Mouse (Mus musculus) stomach, embryonic 16.5 days (tissue): Measurements from ENCODE around the gene Tbcel. TPM values are rescaled to one million over a fixed set of nuclear protein-coding genes. Genes with fewer than 3 reads are reported as not detected.

Source experiments
- ATAC-seq: fragments of 200-750 bp; cut with Nextera tagmentation; 2 replicates; pipeline ENCODE4 v1.8.0; 2017; ENCODE audit warnings: moderate number of reproducible peaks, moderate TSS enrichment; ENCODE audit not compliant: insufficient read depth, low FRiP score
- H3K27ac ChIP-seq: fragments of 300-500 bp; sonication (generic); 2 replicates; pipeline ENCODE4 v1.5.1; 2014; ENCODE audit warnings: low read length
- H3K27me3 ChIP-seq: fragments of 300-500 bp; sonication (generic); 2 replicates; pipeline ENCODE4 v1.6.1; 2014; ENCODE audit warnings: low read length, control low read depth, mixed read lengths; ENCODE audit not compliant: control insufficient read depth, insufficient read depth
- H3K36me3 ChIP-seq: fragments of 300-500 bp; sonication (generic); 2 replicates; pipeline ENCODE4 v1.6.1; 2014; ENCODE audit warnings: low read length; ENCODE audit not compliant: control insufficient read depth, insufficient read depth
- H3K4me1 ChIP-seq: fragments of 300-500 bp; sonication (generic); 2 replicates; pipeline ENCODE4 v1.6.1; 2014; ENCODE audit warnings: low read length, control low read depth, mixed read lengths; ENCODE audit not compliant: control insufficient read depth, insufficient read depth
- H3K4me2 ChIP-seq: fragments of 300-500 bp; sonication (generic); 2 replicates; pipeline ENCODE4 v1.6.1; 2014; ENCODE audit warnings: low read depth, low read length, mixed read lengths
- H3K4me3 ChIP-seq: fragments of 300-500 bp; sonication (generic); replicated peaks from 2 replicates; pipeline ENCODE4 v1.5.1; 2014; ENCODE audit warnings: mild to moderate bottlenecking, low read length
- H3K9ac ChIP-seq: fragments of 300-500 bp; sonication (generic); 2 replicates; pipeline ENCODE4 v1.6.1; 2014; ENCODE audit warnings: low read length
- H3K9me3 ChIP-seq: fragments of 300-500 bp; sonication (generic); replicated peaks from 2 replicates; pipeline ENCODE4 v1.6.1; 2016; ENCODE audit warnings: low read length, control low read depth; ENCODE audit not compliant: control insufficient read depth
- WGBS: fragments of 180-500 bp; shearing (Covaris S2); extraction: QIAGEN DNeasy Blood & Tissue Kit; methylation state at CpG from one replicate; pipeline ENCODE4 v1.1.7; 2014; 5-methylcytosine and 5-hydroxymethylcytosine counted together
- polyA plus RNA-seq: library from polyadenylated mRNA; unstranded; fragments of >200 nt; fragmentation: Nextera tagmentation; extraction: Ambion mirVana; gene quantifications from 2 replicates; pipeline ENCODE4 v1.2.1, GENCODE M21; 2015

Tbcel gene
- polyA plus RNA-seq, 1 experiment from 2014 or later: 4.1 TPM

- Histone ChIP-seq H3K36me3 (peaks cover 15% of the 10 kb centered on the region), H3K27me3 (no peaks in the 10 kb centered on the region), H3K27ac (no peak overlapping the region), H3K4me2 (no peak overlapping the region), H3K4me1 (no peaks in the 10 kb centered on the region), H3K4me3 (no peak overlapping the region), H3K9me3 (no peaks in the 10 kb centered on the region), H3K9ac (no peak overlapping the region)
- 87% methylated on average over 2 of the region's 2 CpGs for WGBS
- ATAC-seq: no peak
Observed at GRCm38 (mm10) chr9:42441234-42441633, 66.4 kb downstream of the Tbcel start.

DNA sequence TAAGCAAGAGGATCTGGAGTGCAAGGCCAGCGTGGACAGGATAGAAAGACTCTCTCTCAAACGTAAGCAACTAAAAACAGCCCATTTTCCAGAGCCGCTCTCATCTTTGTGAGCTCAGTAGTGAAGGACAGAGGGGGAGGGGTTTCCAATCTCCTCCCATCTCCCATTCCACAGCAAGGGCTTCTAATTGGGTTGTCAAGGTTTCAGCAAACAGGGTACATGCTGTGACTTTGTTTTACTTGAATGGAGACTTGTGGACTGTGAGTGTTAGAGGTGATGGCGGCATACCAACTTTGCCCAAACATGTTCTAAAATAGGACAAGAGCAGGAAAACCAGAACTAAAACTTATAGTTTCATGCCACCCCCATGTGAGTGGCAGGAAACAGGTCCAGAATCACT, 68.2 kb downstream of the Tbcel start:
- peak overlapping the region; percentile 8; the same call in 1 of the 2 replicates for H3K27ac ChIP-seq
- H3K4me3 ChIP-seq: no peak overlapping the region
- H3K4me2 ChIP-seq: no peak overlapping the region
- ATAC-seq: no peak
- H3K27me3 ChIP-seq: no peaks in the 10 kb centered on the region
- no peaks in the 10 kb centered on the region for H3K9me3 ChIP-seq
- no peaks in the 10 kb centered on the region for H3K4me1 ChIP-seq
- no peak overlapping the region for H3K9ac ChIP-seq
- H3K36me3 ChIP-seq: peaks cover 15% of the 10 kb centered on the region
- 65% methylated on average over 4 of the region's 4 CpGs for WGBS

GRCm38 (mm10) chr9:42432155-42432554, 75.5 kb downstream of the Tbcel start:
- no peak overlapping the region for H3K4me2 ChIP-seq
- H3K4me1 ChIP-seq: no peaks in the 10 kb centered on the region
- no peak overlapping the region for H3K27ac ChIP-seq
- H3K36me3 ChIP-seq: peaks cover 5% of the 10 kb centered on the region; the same call in 1 of the 2 replicates
- WGBS: 93% methylated on average over 2 of the region's 2 CpGs
- H3K27me3 ChIP-seq: no peaks in the 10 kb centered on the region
- no peak overlapping the region for H3K9ac ChIP-seq
- H3K4me3 ChIP-seq: no peak overlapping the region
- no peak; the same call in 1 of the 2 replicates for ATAC-seq
- no peaks in the 10 kb centered on the region for H3K9me3 ChIP-seq

DNA sequence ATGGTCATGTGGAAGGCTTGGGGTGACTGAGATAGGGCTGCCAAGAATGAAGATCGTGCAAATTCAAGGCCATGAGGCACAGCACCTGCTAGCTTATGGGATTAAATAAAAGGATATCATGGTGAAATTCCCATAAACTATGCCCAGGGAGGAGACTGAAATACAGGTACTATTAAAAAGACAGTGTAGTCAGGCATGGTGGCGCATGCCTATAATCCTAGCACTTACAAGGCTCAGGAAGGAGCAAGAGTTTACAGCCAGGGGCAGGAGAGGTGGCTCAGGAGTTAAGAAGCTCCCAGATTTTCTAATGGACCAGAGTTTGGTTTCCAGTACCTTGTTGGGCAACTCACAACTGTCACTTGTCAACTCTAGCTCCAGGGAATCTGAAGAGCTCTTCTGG, 76.0 kb downstream of the Tbcel start:
- Histone ChIP-seq H3K4me2 (no peak overlapping the region), H3K36me3 (peaks cover 2% of the 10 kb centered on the region; the same call in 1 of the 2 replicates), H3K9me3 (no peaks in the 10 kb centered on the region), H3K4me3 (no peak overlapping the region), H3K27ac (no peak overlapping the region), H3K9ac (no peak overlapping the region), H3K4me1 (no peaks in the 10 kb centered on the region), H3K27me3 (no peaks in the 10 kb centered on the region)
- ATAC-seq: no peak
- WGBS: 86% methylated on average over 2 of the region's 2 CpGs

DNA sequence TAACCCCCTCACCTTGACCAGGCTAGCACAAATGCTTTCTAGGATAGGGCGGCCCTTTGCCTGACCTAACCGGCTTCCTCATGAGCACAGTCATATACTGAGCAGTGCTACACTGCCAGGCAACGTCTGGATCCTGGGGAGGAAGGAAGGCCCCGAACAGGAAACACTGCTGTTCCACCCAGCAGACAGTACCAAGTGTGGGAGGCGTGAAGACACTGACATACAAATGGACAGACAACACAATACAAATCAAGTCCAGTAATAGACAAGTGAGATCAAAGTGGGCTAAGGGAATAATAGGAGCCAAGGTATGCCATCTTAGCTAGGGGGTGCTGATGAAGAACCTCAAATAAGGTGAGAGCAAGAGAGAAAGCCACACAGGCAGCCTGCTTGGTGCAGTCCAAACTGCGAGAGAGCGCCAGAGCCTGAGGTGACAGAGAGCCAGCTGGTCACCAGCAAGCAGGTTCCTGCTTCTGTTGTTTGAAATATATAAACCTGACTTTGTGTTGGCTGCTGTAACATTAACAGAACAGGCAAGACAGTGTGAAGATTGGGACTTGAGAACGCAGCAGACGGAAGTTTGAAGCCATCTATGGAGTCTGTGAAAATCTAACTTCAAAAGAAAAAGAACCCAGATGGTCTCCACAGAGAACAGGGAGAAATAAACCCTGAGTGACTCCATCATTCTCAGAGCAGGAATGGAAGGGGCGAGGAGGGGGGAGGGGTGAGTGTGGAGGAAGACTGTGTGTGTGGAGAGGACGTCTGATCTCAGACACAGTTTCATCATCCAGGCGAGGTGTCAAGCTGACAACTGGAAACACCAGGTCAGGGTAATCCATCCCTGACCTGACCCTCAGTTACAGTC, 79.3 kb downstream of the Tbcel start:
- WGBS: 56% methylated on average over 12 of the region's 12 CpGs
- Histone ChIP-seq H3K4me2 (no peak overlapping the region), H3K4me1 (no peaks in the 10 kb centered on the region), H3K9me3 (no peaks in the 10 kb centered on the region), H3K36me3 (no peaks in the 10 kb centered on the region), H3K9ac (no peak overlapping the region), H3K4me3 (no peak overlapping the region), H3K27me3 (no peaks in the 10 kb centered on the region), H3K27ac (no peak overlapping the region)
- ATAC-seq: no peak

DNA sequence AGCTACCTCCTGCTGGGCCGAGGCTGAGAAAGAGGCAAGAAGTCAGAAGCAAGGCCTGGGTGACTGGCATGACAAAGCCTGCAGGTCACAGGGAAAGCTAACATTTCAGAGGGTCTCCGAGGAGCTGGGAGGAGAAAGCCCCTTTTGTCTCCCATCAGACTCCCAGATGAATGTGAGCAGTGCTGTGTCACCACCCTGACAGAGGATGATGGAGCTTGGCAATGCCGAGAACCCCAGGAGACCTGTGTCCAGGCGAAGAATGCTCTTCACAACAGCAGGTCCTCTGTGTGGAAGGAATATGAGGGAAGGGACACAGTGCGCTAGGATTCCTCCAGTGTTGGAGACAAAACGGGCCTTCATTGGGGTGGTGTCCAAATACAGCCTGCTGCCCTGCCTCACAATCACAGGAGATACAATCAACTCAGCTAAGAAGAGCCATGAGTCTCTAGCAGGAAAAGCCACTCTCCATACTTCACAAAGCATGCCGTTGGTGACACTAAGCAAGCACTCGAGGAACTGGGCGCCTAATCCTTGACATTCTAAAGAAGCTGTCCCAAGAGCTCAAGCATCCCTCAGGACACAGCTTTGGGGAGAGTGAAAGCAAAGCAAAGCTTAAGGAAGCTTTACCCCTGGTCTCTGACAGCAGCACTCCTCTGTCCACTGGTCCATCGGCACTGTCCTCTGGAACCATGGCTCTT, 80.8 kb downstream of the Tbcel start:
- H3K9ac ChIP-seq: no peak overlapping the region
- WGBS: 73% methylated on average over 10 of the region's 10 CpGs
- H3K36me3 ChIP-seq: no peaks in the 10 kb centered on the region
- ATAC-seq: no peak
- H3K27ac ChIP-seq: no peak overlapping the region
- no peak overlapping the region for H3K4me2 ChIP-seq
- no peaks in the 10 kb centered on the region for H3K4me1 ChIP-seq
- H3K27me3 ChIP-seq: no peaks in the 10 kb centered on the region
- no peaks in the 10 kb centered on the region for H3K9me3 ChIP-seq
- H3K4me3 ChIP-seq: no peak overlapping the region

DNA sequence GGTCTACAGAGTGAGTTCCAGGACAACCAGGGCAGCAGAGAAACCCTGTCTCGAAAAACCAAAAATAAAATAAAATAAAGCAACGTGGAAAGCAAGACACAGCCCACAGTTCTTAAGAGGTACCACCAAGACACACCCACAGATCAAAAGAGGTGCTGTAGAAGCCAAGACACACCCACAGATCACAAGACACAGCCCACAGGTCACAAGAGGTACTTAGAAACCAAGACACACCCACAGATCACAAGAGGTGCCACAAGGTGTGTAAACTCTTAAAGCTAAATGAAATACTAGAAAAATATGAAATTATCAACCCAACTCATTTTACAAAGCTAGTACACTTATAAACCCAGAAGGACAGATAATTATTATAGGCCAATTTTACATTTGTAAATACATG, 84.0 kb downstream of the Tbcel start:
- Histone ChIP-seq H3K9ac (no peak overlapping the region), H3K4me2 (no peak overlapping the region), H3K4me1 (no peaks in the 10 kb centered on the region), H3K9me3 (no peaks in the 10 kb centered on the region), H3K36me3 (no peaks in the 10 kb centered on the region), H3K4me3 (no peak overlapping the region), H3K27me3 (no peaks in the 10 kb centered on the region), H3K27ac (no peak overlapping the region)
- WGBS: 72% methylated on average over 2 of the region's 2 CpGs
- ATAC-seq: no peak

DNA sequence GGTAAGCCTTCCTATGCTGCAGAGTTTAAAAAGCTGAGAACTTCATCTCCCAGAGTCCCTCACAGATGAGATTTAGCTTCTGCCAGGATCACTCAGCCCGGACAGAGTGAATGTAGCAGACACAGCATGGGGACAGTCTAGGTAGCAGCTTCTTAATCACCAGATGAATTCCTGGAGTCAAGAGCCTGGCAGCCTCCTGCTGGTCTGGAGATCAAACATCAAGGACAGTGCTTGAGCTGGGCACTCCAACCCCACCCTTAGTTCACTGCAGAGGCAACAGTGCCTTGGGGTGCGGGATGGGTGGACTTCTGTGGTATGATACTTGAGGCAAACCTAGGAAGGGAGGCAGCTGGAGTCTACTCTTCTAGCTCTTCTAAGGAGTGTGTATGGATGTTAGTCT, 87.9 kb downstream of the Tbcel start:
- Histone ChIP-seq H3K4me2 (no peak overlapping the region), H3K36me3 (no peaks in the 10 kb centered on the region), H3K27ac (no peak overlapping the region), H3K9ac (no peak overlapping the region), H3K9me3 (no peaks in the 10 kb centered on the region), H3K27me3 (no peaks in the 10 kb centered on the region), H3K4me1 (no peaks in the 10 kb centered on the region), H3K4me3 (no peak overlapping the region)
- no peak for ATAC-seq
- 79% methylated on average over 2 of the region's 2 CpGs for WGBS

GRCm38 (mm10) chr9:42418786-42419185, 88.8 kb downstream of the Tbcel start:
- Histone ChIP-seq H3K9me3 (no peaks in the 10 kb centered on the region), H3K36me3 (no peaks in the 10 kb centered on the region), H3K4me1 (no peaks in the 10 kb centered on the region), H3K9ac (no peak overlapping the region), H3K4me3 (no peak overlapping the region), H3K27ac (no peak overlapping the region), H3K27me3 (no peaks in the 10 kb centered on the region), H3K4me2 (no peak overlapping the region)
- 81% methylated on average over 5 of the region's 5 CpGs for WGBS
- no peak for ATAC-seq
